Mouse (Mus musculus) hindbrain, embryonic 13.5 days (tissue): ENCODE measurements around the gene Cox17. TPM values are rescaled to one million over a fixed set of nuclear protein-coding genes. Genes with fewer than 3 reads are reported as not detected.

Experiments
- ATAC-seq: fragments of 200-750 bp; cut with Nextera tagmentation; 2 replicates; pipeline ENCODE4 v1.8.0; 2017; ENCODE audit warnings: moderate TSS enrichment; ENCODE audit not compliant: low FRiP score
- H3K27ac ChIP-seq: fragments of 300-500 bp; sonication (generic); 2 replicates; pipeline ENCODE4 v1.5.1; 2015; ENCODE audit warnings: inconsistent platforms, mild to moderate bottlenecking, moderate library complexity
- H3K27me3 ChIP-seq: fragments of 300-500 bp; sonication (generic); 2 replicates; pipeline ENCODE4 v1.6.1; 2015; ENCODE audit warnings: mild to moderate bottlenecking, inconsistent platforms
- H3K36me3 ChIP-seq: fragments of 300-500 bp; sonication (generic); 2 replicates; pipeline ENCODE4 v1.6.1; 2015; ENCODE audit warnings: mild to moderate bottlenecking, inconsistent platforms
- H3K4me1 ChIP-seq: fragments of 300-500 bp; sonication (generic); replicated peaks from 2 replicates; pipeline ENCODE4 v1.6.1; 2015; ENCODE audit warnings: inconsistent platforms
- H3K4me2 ChIP-seq: fragments of 300-500 bp; sonication (generic); 2 replicates; pipeline ENCODE4 v1.6.1; 2015; ENCODE audit warnings: inconsistent platforms, mild to moderate bottlenecking, moderate library complexity
- H3K4me3 ChIP-seq: fragments of 300-500 bp; sonication (generic); 2 replicates; pipeline ENCODE4 v1.5.1; 2015; ENCODE audit warnings: mild to moderate bottlenecking, inconsistent platforms
- H3K9ac ChIP-seq: fragments of 300-500 bp; sonication (generic); 2 replicates; pipeline ENCODE4 v1.6.1; 2015; ENCODE audit warnings: mild to moderate bottlenecking, inconsistent platforms
- H3K9me3 ChIP-seq: fragments of 300-500 bp; sonication (generic); 2 replicates; pipeline ENCODE4 v1.6.1; 2016; ENCODE audit warnings: inconsistent platforms
- WGBS: fragments of 180-500 bp; shearing (Covaris S2); methylation state at CpG from one replicate; pipeline ENCODE4 v1.1.7; 2015; 5-methylcytosine and 5-hydroxymethylcytosine counted together
- polyA plus RNA-seq: library from polyadenylated mRNA; unstranded; fragments of >200 nt; fragmentation: Nextera tagmentation; extraction: Ambion mirVana; gene quantifications from 2 replicates; pipeline ENCODE4 v1.2.1, GENCODE M21; 2015

Gene Cox17
- polyA plus RNA-seq, 1 experiment from 2014 or later = 106 TPM

GRCm38 (mm10) chr16:38365390-38365789, 18.6 kb downstream of the Cox17 start:
- 91% methylated on average over 10 of the region's 10 CpGs for WGBS
- no peak overlapping the region for H3K4me2 ChIP-seq
- no peaks in the 10 kb centered on the region for H3K36me3 ChIP-seq
- no peak overlapping the region for H3K27ac ChIP-seq
- H3K9me3 ChIP-seq = no peaks in the 10 kb centered on the region
- no peak for ATAC-seq
- H3K4me3 ChIP-seq = no peak overlapping the region
- no peaks in the 10 kb centered on the region for H3K27me3 ChIP-seq
- H3K4me1 ChIP-seq = peaks cover 2% of the 10 kb centered on the region
- H3K9ac ChIP-seq = no peak overlapping the region

GRCm38 (mm10) chr16:38366231-38366630, 19.4 kb downstream of the Cox17 start:
- ATAC-seq = no peak
- WGBS = 90% methylated on average over 4 of the region's 4 CpGs
- Histone ChIP-seq H3K27me3 (no peaks in the 10 kb centered on the region), H3K27ac (no peak overlapping the region), H3K9me3 (no peaks in the 10 kb centered on the region), H3K4me2 (no peak overlapping the region), H3K4me1 (no peaks in the 10 kb centered on the region; the same call in 1 of the 2 replicates), H3K36me3 (no peaks in the 10 kb centered on the region), H3K9ac (no peak overlapping the region), H3K4me3 (no peak overlapping the region)

GRCm38 (mm10) chr16:38368336-38368735, 21.5 kb downstream of the Cox17 start:
- no peaks in the 10 kb centered on the region for H3K36me3 ChIP-seq
- no peak overlapping the region for H3K27ac ChIP-seq
- H3K9me3 ChIP-seq = no peaks in the 10 kb centered on the region
- WGBS = 65% methylated on average over 10 of the region's 10 CpGs
- no peak for ATAC-seq
- H3K27me3 ChIP-seq = no peaks in the 10 kb centered on the region
- H3K4me3 ChIP-seq = no peak overlapping the region
- no peak overlapping the region for H3K4me2 ChIP-seq
- no peaks in the 10 kb centered on the region; the same call in 1 of the 2 replicates for H3K4me1 ChIP-seq
- no peak overlapping the region for H3K9ac ChIP-seq

- Histone ChIP-seq H3K27ac (no peak overlapping the region), H3K9me3 (no peaks in the 10 kb centered on the region), H3K4me1 (no peaks in the 10 kb centered on the region; the same call in 1 of the 2 replicates), H3K36me3 (no peaks in the 10 kb centered on the region), H3K4me3 (no peak overlapping the region), H3K9ac (no peak overlapping the region), H3K4me2 (no peak overlapping the region), H3K27me3 (no peaks in the 10 kb centered on the region)
- no peak for ATAC-seq
- WGBS = 88% methylated on average over 7 of the region's 7 CpGs
These were observed 22.2 kb downstream of the Cox17 start for GRCm38 (mm10) chr16:38369000-38369399.

- no peak for ATAC-seq
- no peak overlapping the region for H3K4me3 ChIP-seq
- no peaks in the 10 kb centered on the region for H3K9me3 ChIP-seq
- H3K4me1 ChIP-seq = no peaks in the 10 kb centered on the region; the same call in 1 of the 2 replicates
- no peak overlapping the region for H3K4me2 ChIP-seq
- H3K9ac ChIP-seq = no peak overlapping the region
- WGBS = 90% methylated on average over 8 of the region's 8 CpGs
- H3K27ac ChIP-seq = no peak overlapping the region
- H3K36me3 ChIP-seq = no peaks in the 10 kb centered on the region
- no peaks in the 10 kb centered on the region for H3K27me3 ChIP-seq
These were observed 22.6 kb downstream of the Cox17 start for GRCm38 (mm10) chr16:38369431-38369830.

GRCm38 (mm10) chr16:38369992-38370484, 23.2 kb downstream of the Cox17 start:
- H3K36me3 ChIP-seq = no peaks in the 10 kb centered on the region
- H3K4me3 ChIP-seq = no peak overlapping the region
- no peak overlapping the region for H3K27ac ChIP-seq
- ATAC-seq = no peak
- no peaks in the 10 kb centered on the region for H3K27me3 ChIP-seq
- no peaks in the 10 kb centered on the region; the same call in 1 of the 2 replicates for H3K4me1 ChIP-seq
- no peak overlapping the region for H3K4me2 ChIP-seq
- H3K9ac ChIP-seq = no peak overlapping the region
- H3K9me3 ChIP-seq = no peaks in the 10 kb centered on the region
- WGBS = 84% methylated on average over 4 of the region's 4 CpGs

GRCm38 (mm10) chr16:38370633-38371374, 24.0 kb downstream of the Cox17 start:
- H3K27me3 ChIP-seq = no peaks in the 10 kb centered on the region
- H3K4me3 ChIP-seq = no peak overlapping the region
- no peaks in the 10 kb centered on the region for H3K36me3 ChIP-seq
- no peaks in the 10 kb centered on the region for H3K9me3 ChIP-seq
- 84% methylated on average over 8 of the region's 8 CpGs for WGBS
- no peak overlapping the region for H3K9ac ChIP-seq
- H3K27ac ChIP-seq = no peak overlapping the region
- ATAC-seq = no peak
- H3K4me2 ChIP-seq = no peak overlapping the region
- H3K4me1 ChIP-seq = no peaks in the 10 kb centered on the region; the same call in 1 of the 2 replicates

- peaks cover 8% of the 10 kb centered on the region; the same call in 1 of the 2 replicates for H3K4me1 ChIP-seq
- WGBS = 91% methylated on average over 15 of the region's 15 CpGs
- H3K36me3 ChIP-seq = no peaks in the 10 kb centered on the region
- no peak overlapping the region for H3K9ac ChIP-seq
- no peaks in the 10 kb centered on the region for H3K9me3 ChIP-seq
- no peak overlapping the region for H3K4me2 ChIP-seq
- no peak overlapping the region for H3K27ac ChIP-seq
- ATAC-seq = no peak
- H3K4me3 ChIP-seq = no peak overlapping the region
- H3K27me3 ChIP-seq = no peaks in the 10 kb centered on the region
These were observed 25.0 kb downstream of the Cox17 start for GRCm38 (mm10) chr16:38371705-38372296.

- 89% methylated on average over 4 of the region's 4 CpGs for WGBS
- H3K27me3 ChIP-seq = no peaks in the 10 kb centered on the region
- no peak overlapping the region for H3K4me3 ChIP-seq
- H3K9me3 ChIP-seq = no peaks in the 10 kb centered on the region
- H3K4me2 ChIP-seq = no peak overlapping the region
- H3K4me1 ChIP-seq = peaks cover 11% of the 10 kb centered on the region; the same call in 1 of the 2 replicates
- no peak overlapping the region for H3K27ac ChIP-seq
- H3K36me3 ChIP-seq = no peaks in the 10 kb centered on the region
- no peak for ATAC-seq
- no peak overlapping the region for H3K9ac ChIP-seq
These were observed 26.1 kb downstream of the Cox17 start for GRCm38 (mm10) chr16:38372876-38373275.

- Histone ChIP-seq H3K9ac (no peak overlapping the region), H3K4me3 (no peak overlapping the region), H3K27ac (no peak overlapping the region), H3K27me3 (no peaks in the 10 kb centered on the region), H3K4me2 (no peak overlapping the region), H3K9me3 (no peaks in the 10 kb centered on the region), H3K36me3 (no peaks in the 10 kb centered on the region), H3K4me1 (peaks cover 11% of the 10 kb centered on the region; the same call in 1 of the 2 replicates)
- ATAC-seq = no peak
- WGBS = 78% methylated on average over 10 of the region's 10 CpGs
These were observed 26.6 kb downstream of the Cox17 start for GRCm38 (mm10) chr16:38373439-38373838.

- Histone ChIP-seq H3K27ac (no peak overlapping the region), H3K27me3 (no peaks in the 10 kb centered on the region), H3K4me1 (peaks cover 11% of the 10 kb centered on the region; the same call in 1 of the 2 replicates), H3K4me3 (no peak overlapping the region), H3K36me3 (no peaks in the 10 kb centered on the region), H3K9ac (no peak overlapping the region), H3K4me2 (0 out of 2 replicates have a peak overlapping the region, but pooled peaks have one; percentile 8), H3K9me3 (no peaks in the 10 kb centered on the region)
- WGBS = 88% methylated on average over 16 of the region's 16 CpGs
- ATAC-seq = no peak
These were observed 27.1 kb downstream of the Cox17 start for GRCm38 (mm10) chr16:38373941-38374340.

- no peaks in the 10 kb centered on the region for H3K27me3 ChIP-seq
- 87% methylated on average over 10 of the region's 10 CpGs for WGBS
- no peak overlapping the region for H3K9ac ChIP-seq
- H3K4me3 ChIP-seq = no peak overlapping the region
- H3K4me2 ChIP-seq = 0 out of 2 replicates have a peak overlapping the region, but pooled peaks have one; percentile 8
- H3K36me3 ChIP-seq = no peaks in the 10 kb centered on the region
- no peak for ATAC-seq
- H3K27ac ChIP-seq = no peak overlapping the region
- H3K4me1 ChIP-seq = peaks cover 11% of the 10 kb centered on the region; the same call in 1 of the 2 replicates
- no peaks in the 10 kb centered on the region for H3K9me3 ChIP-seq
These were observed 27.8 kb downstream of the Cox17 start for GRCm38 (mm10) chr16:38374379-38375140.
